Mouse (Mus musculus) liver, embryonic 11.5 days (tissue): ENCODE data around the gene Dock4. TPM values are rescaled to one million over a fixed set of nuclear protein-coding genes. Genes with fewer than 3 reads are reported as not detected.

ENCODE experiments used
- ATAC-seq: fragments of 200-750 bp; cut with Nextera tagmentation; replicated peaks from 2 replicates; pipeline ENCODE4 v1.8.0; 2017; ENCODE audit warnings: moderate number of reproducible peaks, mild to moderate bottlenecking, moderate TSS enrichment, moderate library complexity; ENCODE audit not compliant: low FRiP score
- DNase-seq: peaks from one replicate; pipeline ENCODE4 v3.0.0-alpha.2; 2017; ENCODE audit warnings: low spot score
- H3K27ac ChIP-seq: fragments of 300-500 bp; sonication (generic); 2 replicates; pipeline ENCODE4 v1.5.1; 2014; ENCODE audit warnings: mild to moderate bottlenecking, low read depth, low read length, control low read depth
- H3K27me3 ChIP-seq: fragments of 300-500 bp; sonication (generic); replicated peaks from 2 replicates; pipeline ENCODE4 v1.6.1; 2014; ENCODE audit warnings: low read length, mixed read lengths; ENCODE audit not compliant: control insufficient read depth, insufficient read depth
- H3K36me3 ChIP-seq: fragments of 300-500 bp; sonication (generic); 2 replicates; pipeline ENCODE4 v1.6.1; 2014; ENCODE audit warnings: mild to moderate bottlenecking, low read length, moderate library complexity, mixed read lengths; ENCODE audit not compliant: control insufficient read depth, insufficient read depth
- H3K4me1 ChIP-seq: fragments of 300-500 bp; sonication (generic); replicated peaks from 2 replicates; pipeline ENCODE4 v1.6.1; 2014; ENCODE audit warnings: low read length, mixed read lengths; ENCODE audit not compliant: control insufficient read depth, insufficient read depth
- H3K4me2 ChIP-seq: fragments of 300-500 bp; sonication (generic); 2 replicates; pipeline ENCODE4 v1.6.1; 2014; ENCODE audit warnings: mild to moderate bottlenecking, control low read depth, moderate library complexity
- H3K4me3 ChIP-seq: fragments of 300-500 bp; sonication (generic); 2 replicates; pipeline ENCODE4 v1.5.1; 2014; ENCODE audit warnings: low read depth, low read length, control low read depth
- H3K9ac ChIP-seq: fragments of 300-500 bp; sonication (generic); 2 replicates; pipeline ENCODE4 v1.6.1; 2014; ENCODE audit warnings: low read depth, low read length, control low read depth
- H3K9me3 ChIP-seq: fragments of 300-500 bp; sonication (generic); 2 replicates; pipeline ENCODE4 v1.6.1; 2016; ENCODE audit warnings: low read length, inconsistent platforms, mixed read lengths; ENCODE audit not compliant: control insufficient read depth
- WGBS: fragments of 180-500 bp; shearing (Covaris S2); extraction: QIAGEN DNeasy Blood & Tissue Kit; methylation state at CpG from one replicate; pipeline ENCODE4 v1.1.7; 2014; 5-methylcytosine and 5-hydroxymethylcytosine counted together
- polyA plus RNA-seq: library from polyadenylated mRNA; unstranded; fragments of >200 nt; fragmentation: Nextera tagmentation; extraction: Ambion mirVana; gene quantifications from 2 replicates; pipeline ENCODE4 v1.2.1, GENCODE M21; 2014

The Dock4 gene
- polyA plus RNA-seq, 1 experiment from 2014 or later: 4.4 TPM

GRCm38 (mm10) chr12:40691444-40691843 is 245.7 kb downstream of the Dock4 start:
- no peaks in the 10 kb centered on the region for H3K4me1 ChIP-seq
- ATAC-seq (no peak), DNase-seq (no peak)
- H3K36me3 ChIP-seq: no peaks in the 10 kb centered on the region
- no peaks in the 10 kb centered on the region for H3K27me3 ChIP-seq
- H3K4me2 ChIP-seq: no peak overlapping the region
- WGBS: 76% methylated on average over 4 of the region's 4 CpGs
- no peak overlapping the region for H3K27ac ChIP-seq
- no peak overlapping the region for H3K9ac ChIP-seq
- H3K9me3 ChIP-seq: no peaks in the 10 kb centered on the region
- H3K4me3 ChIP-seq: no peak overlapping the region

GRCm38 (mm10) chr12:40694082-40694721 is 248.4 kb downstream of the Dock4 start:
- WGBS: 53% methylated on average over 2 of the region's 2 CpGs
- no peaks in the 10 kb centered on the region for H3K27me3 ChIP-seq
- ATAC-seq: no peak
- H3K9me3 ChIP-seq: no peaks in the 10 kb centered on the region
- H3K36me3 ChIP-seq: no peaks in the 10 kb centered on the region
- H3K27ac ChIP-seq: no peak overlapping the region
- no peak overlapping the region for H3K4me3 ChIP-seq
- no peak overlapping the region for H3K9ac ChIP-seq
- H3K4me1 ChIP-seq: no peaks in the 10 kb centered on the region
- DNase-seq: no peak
- H3K4me2 ChIP-seq: no peak overlapping the region

GRCm38 (mm10) chr12:40698330-40698729 is 252.6 kb downstream of the Dock4 start:
- H3K4me3 ChIP-seq: no peak overlapping the region
- no peak overlapping the region for H3K9ac ChIP-seq
- no peak for ATAC-seq
- H3K27me3 ChIP-seq: no peaks in the 10 kb centered on the region
- H3K36me3 ChIP-seq: no peaks in the 10 kb centered on the region
- DNase-seq: no peak
- no peaks in the 10 kb centered on the region for H3K9me3 ChIP-seq
- H3K4me2 ChIP-seq: no peak overlapping the region
- WGBS: 85% methylated on average over 4 of the region's 4 CpGs
- H3K4me1 ChIP-seq: no peaks in the 10 kb centered on the region
- H3K27ac ChIP-seq: no peak overlapping the region

DNA sequence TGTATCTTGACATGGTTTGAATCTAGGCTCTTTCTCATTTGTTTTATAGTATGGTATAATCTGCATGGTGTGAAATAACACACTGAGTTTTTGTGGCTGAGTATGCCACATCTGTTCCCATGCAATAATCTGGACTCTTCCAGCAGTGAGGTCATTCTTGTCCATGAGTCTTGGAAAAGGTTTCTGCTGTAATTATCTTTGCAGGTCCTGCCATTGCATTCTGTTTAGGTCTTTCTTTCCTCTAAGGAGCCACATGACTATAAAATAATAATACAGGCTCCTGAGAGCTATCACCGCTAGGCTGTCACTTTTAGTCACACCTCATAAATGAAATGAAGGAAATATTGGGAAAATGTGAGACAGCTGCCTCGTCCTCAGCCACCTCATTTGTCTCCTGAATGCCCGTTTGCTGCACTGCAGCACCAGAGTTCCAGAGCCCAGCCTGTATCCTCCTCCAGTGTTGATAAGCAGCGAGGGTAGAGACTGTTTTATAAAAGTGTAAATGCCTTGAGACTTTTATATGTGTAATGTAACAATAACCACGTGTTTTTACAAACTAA is 256.6 kb downstream of the Dock4 start:
- no peak overlapping the region for H3K4me3 ChIP-seq
- WGBS: 60% methylated on average over 5 of the region's 5 CpGs
- H3K27ac ChIP-seq: no peak overlapping the region
- no peaks in the 10 kb centered on the region for H3K9me3 ChIP-seq
- no peaks in the 10 kb centered on the region for H3K27me3 ChIP-seq
- H3K4me2 ChIP-seq: no peak overlapping the region
- no peaks in the 10 kb centered on the region for H3K36me3 ChIP-seq
- no peaks in the 10 kb centered on the region for H3K4me1 ChIP-seq
- H3K9ac ChIP-seq: no peak overlapping the region
- no peak for DNase-seq
- ATAC-seq: no peak

DNA sequence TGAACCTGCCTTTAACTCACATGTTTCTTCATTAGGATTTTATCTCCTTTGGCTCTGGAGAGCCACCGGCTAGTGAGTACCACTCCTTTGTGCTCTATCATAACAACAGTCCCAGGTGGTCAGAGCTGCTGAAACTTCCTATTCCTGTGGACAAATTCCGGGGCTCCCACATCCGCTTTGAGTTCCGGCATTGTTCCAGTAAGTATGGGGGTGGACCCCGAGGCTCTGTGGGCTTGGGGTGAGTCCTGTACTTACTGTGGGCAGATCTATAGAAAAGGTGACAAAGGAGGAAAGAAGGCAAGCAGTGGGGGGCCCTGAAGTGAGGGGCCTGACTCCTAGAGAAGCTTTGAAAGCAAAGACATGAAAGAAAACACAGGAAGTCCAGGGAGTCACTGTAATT is 258.5 kb downstream of the Dock4 start:
- no peaks in the 10 kb centered on the region for H3K4me1 ChIP-seq
- DNase-seq: no peak
- no peak overlapping the region for H3K4me3 ChIP-seq
- no peak for ATAC-seq
- no peak overlapping the region for H3K9ac ChIP-seq
- no peak overlapping the region for H3K4me2 ChIP-seq
- WGBS: 51% methylated on average over 5 of the region's 5 CpGs
- H3K27me3 ChIP-seq: no peaks in the 10 kb centered on the region
- no peaks in the 10 kb centered on the region for H3K36me3 ChIP-seq
- no peak overlapping the region for H3K27ac ChIP-seq
- H3K9me3 ChIP-seq: no peaks in the 10 kb centered on the region

DNA sequence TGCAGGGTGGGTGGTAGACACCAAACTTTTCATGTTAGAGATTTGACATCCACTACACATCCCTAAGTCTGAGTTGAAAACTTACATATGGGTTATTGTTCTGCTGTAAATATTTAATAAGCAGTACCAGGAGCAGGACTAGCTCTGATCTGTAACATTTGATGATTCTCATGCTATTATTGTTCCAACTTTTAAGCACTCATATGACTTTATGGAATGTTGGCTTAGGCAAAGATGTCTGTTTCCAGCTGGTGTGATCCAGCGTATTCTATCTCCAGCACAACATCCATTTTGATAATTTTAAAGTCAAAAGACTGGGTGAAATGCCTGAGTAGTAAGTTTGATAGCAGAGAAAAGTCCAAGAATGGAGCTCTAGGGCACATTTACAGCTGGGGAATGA is 261.4 kb downstream of the Dock4 start:
- no peak for DNase-seq

DNA sequence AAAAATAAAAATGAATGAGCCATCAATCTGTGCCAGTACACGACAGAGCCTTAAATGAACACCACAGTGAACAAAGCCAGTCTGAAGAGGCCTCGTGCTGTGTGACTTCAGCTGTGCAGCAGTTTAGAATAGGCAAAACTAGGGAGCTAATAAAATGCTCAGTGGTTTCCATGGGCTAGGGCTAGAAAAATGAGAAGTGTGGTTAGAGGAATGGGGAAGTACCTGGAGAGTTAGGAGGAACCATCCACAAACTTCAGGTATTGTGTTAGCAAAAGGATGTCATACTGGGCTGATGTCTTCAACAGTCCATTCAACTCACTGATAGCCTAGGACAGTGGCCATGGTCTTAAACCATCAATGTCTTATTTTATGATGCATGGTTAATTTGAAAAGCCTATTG is 263.3 kb downstream of the Dock4 start:
- H3K9me3 ChIP-seq: no peaks in the 10 kb centered on the region
- no peaks in the 10 kb centered on the region for H3K27me3 ChIP-seq
- H3K36me3 ChIP-seq: no peaks in the 10 kb centered on the region
- 46% methylated on average over 2 of the region's 2 CpGs for WGBS
- H3K4me2 ChIP-seq: no peak overlapping the region
- H3K27ac ChIP-seq: no peak overlapping the region
- no peak for DNase-seq
- no peak overlapping the region for H3K9ac ChIP-seq
- no peaks in the 10 kb centered on the region for H3K4me1 ChIP-seq
- no peak overlapping the region for H3K4me3 ChIP-seq
- no peak for ATAC-seq

More for the DNA sequence above, 261.4 kb downstream of the Dock4 start:
- no peaks in the 10 kb centered on the region for H3K36me3 ChIP-seq
- no peaks in the 10 kb centered on the region for H3K9me3 ChIP-seq
- no peak for ATAC-seq
- no peak overlapping the region for H3K4me2 ChIP-seq
- H3K27me3 ChIP-seq: no peaks in the 10 kb centered on the region
- 81% methylated on average over 1 of the region's 1 CpGs for WGBS
- no peak overlapping the region for H3K27ac ChIP-seq
- no peak overlapping the region for H3K4me3 ChIP-seq
- H3K4me1 ChIP-seq: no peaks in the 10 kb centered on the region
- no peak overlapping the region for H3K9ac ChIP-seq

DNA sequence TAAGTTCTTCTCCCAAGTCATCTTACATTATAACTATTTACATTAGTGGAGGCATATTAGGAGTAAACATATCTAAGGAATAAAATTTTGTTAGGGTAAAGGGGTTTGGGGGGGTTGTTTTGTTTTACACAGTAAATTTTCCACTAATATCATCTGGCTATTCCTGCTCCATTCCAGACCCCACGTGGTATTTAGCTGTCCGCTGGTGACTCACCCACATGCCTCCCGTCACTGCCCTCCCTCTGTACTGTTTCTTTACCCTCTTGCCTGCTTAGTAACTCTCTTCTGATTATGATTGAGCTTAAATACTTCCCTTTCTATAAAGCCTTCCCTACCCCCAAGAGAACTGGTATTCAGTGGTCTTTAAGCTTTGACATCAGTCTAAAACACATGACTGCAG is 266.5 kb downstream of the Dock4 start:
- H3K27me3 ChIP-seq: no peaks in the 10 kb centered on the region
- no peak overlapping the region for H3K4me3 ChIP-seq
- ATAC-seq: no peak
- 76% methylated on average over 3 of the region's 3 CpGs for WGBS
- no peak overlapping the region for H3K4me2 ChIP-seq
- no peaks in the 10 kb centered on the region for H3K9me3 ChIP-seq
- H3K27ac ChIP-seq: no peak overlapping the region
- H3K4me1 ChIP-seq: no peaks in the 10 kb centered on the region
- no peak for DNase-seq
- H3K9ac ChIP-seq: no peak overlapping the region
- no peaks in the 10 kb centered on the region for H3K36me3 ChIP-seq

DNA sequence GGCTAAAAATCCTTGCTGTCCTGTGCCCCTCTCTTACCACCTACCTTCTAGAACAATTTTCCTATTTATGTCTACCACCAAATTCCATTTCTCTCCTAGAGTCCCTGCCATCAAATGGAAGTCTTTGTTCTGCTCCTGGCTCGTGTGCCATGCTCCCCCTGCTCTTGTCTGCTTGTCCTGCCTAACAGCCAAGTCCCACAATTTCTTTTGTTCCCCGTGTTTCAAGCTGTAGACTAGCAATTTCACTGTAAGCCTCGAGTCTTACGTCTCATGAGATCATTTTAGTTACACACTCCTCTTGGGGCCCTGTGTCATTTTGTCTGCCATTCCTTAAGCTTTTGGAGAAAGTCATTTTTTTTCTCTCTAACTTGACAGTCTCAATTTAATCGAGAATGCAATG is 268.5 kb downstream of the Dock4 start:
- Histone ChIP-seq H3K9ac (no peak overlapping the region), H3K36me3 (no peaks in the 10 kb centered on the region), H3K27me3 (no peaks in the 10 kb centered on the region), H3K4me3 (no peak overlapping the region), H3K4me1 (no peaks in the 10 kb centered on the region), H3K9me3 (no peaks in the 10 kb centered on the region), H3K4me2 (no peak overlapping the region), H3K27ac (no peak overlapping the region)
- WGBS: 65% methylated on average over 5 of the region's 5 CpGs
- ATAC-seq (no peak), DNase-seq (no peak)
